Mouse (Mus musculus): ENCODE results near the gene Tas2r108.

DNA sequence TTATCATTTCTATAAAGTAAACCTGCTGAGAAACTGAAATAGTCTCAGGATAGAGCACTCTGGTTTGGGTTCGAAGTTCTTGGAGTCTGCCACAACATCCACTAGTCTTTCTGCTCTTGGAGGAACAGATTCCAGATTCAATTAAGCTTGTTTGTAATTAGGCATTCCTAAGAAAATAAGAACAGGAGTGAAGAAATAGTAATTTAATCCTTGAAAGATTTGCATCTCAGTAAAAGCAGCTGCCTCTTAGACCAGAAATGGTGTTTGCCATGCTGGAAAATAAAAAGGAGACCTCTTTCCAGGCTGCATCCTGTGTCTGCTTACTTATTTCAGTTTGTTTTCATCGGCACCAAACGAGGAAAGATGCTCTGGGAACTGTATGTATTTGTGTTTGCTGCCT lies at the start of gene Tas2r108:
- TF ChIP-seq CTCF (IDR thresholded peaks at IDR 0.05; ENCODE audit: control insufficient read depth, insufficient read depth, insufficient read length) (no peak), MAX (IDR thresholded peaks at IDR 0.05) (no peak), CEBPB (IDR thresholded peaks at IDR 0.05; ENCODE audit: low read depth) (no peak), MYOD1 (IDR thresholded peaks at IDR 0.05; ENCODE audit: control insufficient read depth, insufficient read length, low read depth) (no peak), USF1 (IDR thresholded peaks at IDR 0.05; ENCODE audit: low read depth) (no peak)
